Mouse (Mus musculus) macrophage (primary cell): ENCODE results near the gene Rcc1. TPM values are rescaled to one million over a fixed set of nuclear protein-coding genes. Genes with fewer than 3 reads are reported as not detected.
A peak's percentile ranks its signal among the peaks of the same experiment; 100 is the strongest.

Experiments
- H3K27ac ChIP-seq: fragments of 350-480 bp; formaldehyde crosslinking; 2 replicates; pipeline ENCODE4 v1.9.0; 2021
- H3K36me3 ChIP-seq: fragments of 350-480 bp; formaldehyde crosslinking; 2 replicates; pipeline ENCODE4 v1.9.0; 2021; ENCODE audit errors: inconsistent target
- H3K4me3 ChIP-seq: fragments of 350-480 bp; formaldehyde crosslinking; 2 replicates; pipeline ENCODE4 v1.9.0; 2021; ENCODE audit errors: inconsistent target
- H3K79me2 ChIP-seq: fragments of 350-480 bp; formaldehyde crosslinking; 2 replicates; pipeline ENCODE4 v1.9.0; 2021; ENCODE audit errors: inconsistent target
- WGBS: methylation state at CpG from one replicate; pipeline ENCODE4 v1.1.7; 2026; ENCODE audit warnings: inconsistent platforms; ENCODE audit not compliant: missing documents; 5-methylcytosine and 5-hydroxymethylcytosine counted together
- polyA plus RNA-seq: library from polyadenylated mRNA; stranded (reverse); fragments of 250-400 nt; gene quantifications from 3 replicates; pipeline ENCODE4 v1.2.4, GENCODE M21; 2018; ENCODE audit warnings: inconsistent platforms

Gene Rcc1
- polyA plus RNA-seq, 1 experiment from 2014 or later = 4.4 TPM

GRCm38 (mm10) chr4:132346661-132347060 is 6.7 kb downstream of the Rcc1 start:
- H3K27ac ChIP-seq = no peak overlapping the region
- no peak overlapping the region for H3K4me3 ChIP-seq
- 70% methylated on average over 2 of the region's 3 CpGs for WGBS
- H3K36me3 ChIP-seq = peaks cover 11% of the 10 kb centered on the region; the same call in 1 of the 2 replicates
- H3K79me2 ChIP-seq = peaks cover 45% of the 10 kb centered on the region

DNA sequence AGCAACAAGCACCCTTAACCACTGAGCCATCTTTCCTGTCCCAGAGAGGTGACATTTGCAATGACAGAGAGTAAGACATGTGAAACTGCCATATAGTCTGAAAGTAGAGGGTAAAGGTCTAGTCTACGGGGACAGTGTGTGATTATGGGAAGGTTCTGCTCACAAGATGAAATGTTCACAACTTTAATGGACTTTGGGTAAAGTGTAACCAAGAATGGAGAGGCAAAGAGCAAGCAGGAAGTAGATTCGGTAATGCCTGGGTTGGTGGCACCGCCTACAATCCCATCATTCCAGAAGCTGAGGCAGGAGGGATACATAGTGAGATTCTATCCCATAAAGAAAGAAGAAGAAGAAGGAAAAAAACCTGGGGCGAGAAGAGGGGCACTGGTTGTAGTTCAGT is 7.1 kb downstream of the Rcc1 start:
- Histone ChIP-seq H3K36me3 (peaks cover 7% of the 10 kb centered on the region; the same call in 1 of the 2 replicates), H3K4me3 (no peak overlapping the region), H3K27ac (no peak overlapping the region), H3K79me2 (peaks cover 45% of the 10 kb centered on the region)
- WGBS = 80% methylated on average over 4 of the region's 4 CpGs

- H3K4me3 ChIP-seq = no peak overlapping the region
- 38% methylated on average over 5 of the region's 5 CpGs for WGBS
Measured at GRCm38 (mm10) chr4:132345843-132346212, 7.6 kb downstream of the Rcc1 start.

DNA sequence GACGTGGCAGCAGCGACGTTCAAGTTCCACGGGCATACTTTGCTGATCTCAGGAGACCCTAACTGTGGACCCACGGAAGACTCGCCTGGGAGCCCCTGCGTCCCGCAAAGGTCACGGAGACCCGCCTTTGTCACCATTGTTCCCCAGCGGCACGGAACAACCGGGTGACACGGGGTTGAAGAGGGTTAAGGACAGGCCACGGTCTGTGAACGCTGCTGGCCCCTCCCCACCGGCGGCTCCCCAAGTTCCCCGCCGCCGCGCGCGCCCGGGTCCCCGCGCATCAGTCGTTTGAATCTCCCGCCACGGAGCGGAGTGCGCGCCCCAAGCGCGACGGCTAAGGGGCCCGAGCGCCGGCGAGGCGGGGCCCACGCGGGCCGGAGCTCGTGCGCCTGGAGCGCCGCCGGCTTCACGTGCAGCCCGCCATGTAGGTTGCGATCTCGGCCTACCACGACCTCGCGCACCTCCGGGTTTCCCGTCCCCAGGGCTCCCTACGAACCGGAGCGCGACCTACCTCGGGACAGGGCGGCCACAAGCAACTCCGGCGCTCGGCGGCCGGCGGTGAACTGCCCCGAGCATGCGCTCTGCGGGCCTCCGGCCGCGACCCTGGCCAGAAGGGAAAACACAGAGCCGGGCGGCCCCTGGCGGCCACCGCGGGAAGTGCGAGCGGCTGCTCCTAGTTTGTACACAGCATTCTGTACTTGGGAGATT is 8.1 kb downstream of the Rcc1 start:
- Histone ChIP-seq H3K27ac (peak overlapping the region; percentile 46), H3K79me2 (peaks cover 49% of the 10 kb centered on the region), H3K36me3 (no peaks in the 10 kb centered on the region), H3K4me3 (peak overlapping the region; percentile 76)
- under 1% methylated on average over 80 of the region's 83 CpGs for WGBS

More at GRCm38 (mm10) chr4:132345843-132346212, 7.6 kb downstream of the Rcc1 start:
- Histone ChIP-seq H3K27ac (no peak overlapping the region), H3K79me2 (peaks cover 45% of the 10 kb centered on the region), H3K36me3 (0 out of 2 replicates have a peak, but pooled peaks cover 3% of the 10 kb centered on the region)

DNA sequence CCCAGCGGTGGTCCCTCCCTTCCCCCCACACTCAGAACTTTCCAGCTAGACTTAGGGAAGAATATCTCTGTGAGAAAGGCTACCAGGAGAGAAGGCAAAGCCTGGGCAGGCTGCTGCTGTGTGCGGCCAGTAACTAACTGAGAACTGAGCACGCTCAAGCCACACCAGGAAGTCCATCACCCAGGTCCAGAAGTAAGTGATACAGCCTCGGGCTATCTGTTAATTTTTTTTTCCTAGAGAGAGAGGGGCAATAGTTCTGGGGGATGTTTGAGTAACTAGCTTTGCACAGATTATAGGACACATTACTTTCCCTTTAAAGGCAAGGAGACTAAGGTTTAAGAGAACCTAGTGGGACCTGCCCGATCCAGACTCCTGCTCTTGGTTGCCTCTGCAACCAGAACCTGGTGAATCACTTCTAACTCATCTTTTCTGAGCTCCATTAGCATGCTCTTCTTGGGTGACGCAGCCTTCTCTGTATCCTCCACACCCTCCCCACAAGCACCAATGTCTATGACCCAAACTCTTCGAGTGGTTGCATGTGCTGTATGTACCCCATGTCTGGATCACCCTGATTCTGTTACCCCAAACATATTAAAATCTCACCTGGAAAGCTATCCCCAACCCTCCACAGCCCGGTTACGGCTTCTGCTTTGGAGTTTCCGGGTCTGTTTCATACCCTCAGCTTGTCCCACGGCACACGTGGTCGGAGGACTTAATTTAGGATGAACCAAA is 8.8 kb downstream of the Rcc1 start:
- Histone ChIP-seq H3K27ac (peak overlapping the region; percentile 46), H3K36me3 (no peaks in the 10 kb centered on the region), H3K4me3 (peak overlapping the region; percentile 76), H3K79me2 (peaks cover 56% of the 10 kb centered on the region)
- WGBS = 3% methylated on average over 13 of the region's 13 CpGs

DNA sequence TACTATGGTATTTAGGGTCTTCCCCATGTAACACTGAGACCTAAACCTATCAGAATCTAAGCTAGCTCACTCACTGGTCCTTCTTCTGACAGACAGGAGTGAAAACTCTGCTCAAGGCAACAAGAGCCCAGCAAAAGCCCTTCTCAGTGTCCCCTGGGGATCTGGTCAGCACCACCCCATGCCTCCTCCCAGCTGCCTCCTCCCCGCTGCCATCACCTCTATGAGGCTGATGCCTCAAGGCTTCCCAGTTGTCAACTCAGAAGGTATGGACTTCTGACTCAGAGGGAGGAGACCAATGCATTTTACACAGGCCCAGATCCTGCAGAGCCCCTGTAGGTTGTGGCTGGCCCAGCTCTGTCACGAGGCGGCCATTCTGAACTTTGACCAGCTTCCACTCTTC is 12.0 kb downstream of the Rcc1 start:
- no peak overlapping the region for H3K4me3 ChIP-seq
- H3K79me2 ChIP-seq = peaks cover 71% of the 10 kb centered on the region
- WGBS = 97% methylated on average over 3 of the region's 3 CpGs
- H3K36me3 ChIP-seq = no peaks in the 10 kb centered on the region
- H3K27ac ChIP-seq = no peak overlapping the region

GRCm38 (mm10) chr4:132338943-132339342 is 14.5 kb downstream of the Rcc1 start:
- Histone ChIP-seq H3K79me2 (peaks cover 59% of the 10 kb centered on the region), H3K27ac (no peak overlapping the region), H3K36me3 (peaks cover 8% of the 10 kb centered on the region), H3K4me3 (no peak overlapping the region)
- 93% methylated on average over 13 of the region's 13 CpGs for WGBS

DNA sequence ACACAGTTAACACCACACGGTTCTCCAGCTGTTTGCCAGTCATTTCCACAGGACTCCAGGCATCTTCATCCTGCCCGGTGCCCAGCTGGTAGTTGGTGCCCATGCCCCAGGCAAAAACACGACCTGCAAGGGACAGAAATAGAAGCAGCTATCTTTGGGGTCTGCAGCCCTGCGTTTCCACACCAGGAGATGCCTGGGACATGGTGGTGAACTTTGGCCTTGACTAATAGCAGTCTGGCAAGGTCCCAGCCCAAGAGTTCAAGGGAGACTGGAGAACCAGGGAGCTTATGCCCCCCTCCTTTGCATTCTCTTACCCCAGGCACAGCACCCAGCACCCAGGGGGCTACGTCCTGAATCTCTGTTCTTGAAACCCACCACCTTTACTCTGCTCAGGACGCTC is 20.5 kb downstream of the Rcc1 start:
- 92% methylated on average over 6 of the region's 6 CpGs for WGBS
- Histone ChIP-seq H3K36me3 (peaks cover 11% of the 10 kb centered on the region), H3K79me2 (peaks cover 16% of the 10 kb centered on the region), H3K4me3 (no peak overlapping the region), H3K27ac (no peak overlapping the region)

DNA sequence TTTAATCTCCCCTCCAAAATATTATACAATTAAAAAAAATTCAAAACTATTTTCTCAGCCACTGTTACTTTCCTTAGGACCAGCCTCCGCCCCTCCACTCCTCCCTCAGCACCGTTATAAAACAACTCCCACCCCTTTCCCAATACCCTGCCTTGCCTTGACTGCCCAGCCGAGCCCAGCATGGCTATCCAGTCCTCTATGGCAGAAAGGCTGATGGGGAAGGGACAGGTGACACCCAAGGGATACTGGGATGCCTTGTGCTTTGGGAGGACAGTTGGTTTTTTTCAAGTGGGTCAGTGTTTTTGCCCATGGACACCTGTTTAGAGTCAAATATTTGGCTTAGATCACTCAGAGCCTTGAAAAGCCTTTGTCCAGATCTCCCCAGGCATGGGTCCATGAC is 21.4 kb downstream of the Rcc1 start:
- 87% methylated on average over 3 of the region's 3 CpGs for WGBS

DNA sequence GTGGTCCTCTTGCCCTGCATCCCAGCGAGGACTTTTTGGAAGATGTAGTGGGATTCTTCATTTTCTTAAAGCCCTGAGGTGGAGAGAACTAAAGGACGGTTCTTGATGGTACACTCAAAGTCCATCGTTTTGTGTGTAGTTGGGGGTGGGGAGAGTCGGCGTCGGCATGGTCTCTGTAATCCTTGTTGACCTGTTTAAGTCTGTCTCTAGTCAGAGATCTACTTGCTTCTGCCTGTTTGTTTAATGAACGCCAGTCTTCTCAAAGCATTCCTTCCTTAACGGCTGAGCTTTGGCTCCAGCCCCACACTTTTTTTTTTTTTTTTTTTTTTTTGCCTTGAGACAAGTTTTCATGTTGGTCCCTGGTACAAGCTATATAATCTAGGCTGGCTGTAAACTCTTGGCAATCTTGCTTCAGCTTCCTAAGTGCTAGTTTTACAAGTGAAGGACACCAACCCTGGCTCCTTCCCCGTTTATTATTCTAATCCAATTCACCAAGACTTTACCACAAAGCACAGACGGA is 23.5 kb downstream of the Rcc1 start:
- H3K36me3 ChIP-seq = peaks cover 21% of the 10 kb centered on the region
- peak overlapping the region; percentile 28 for H3K27ac ChIP-seq
- H3K79me2 ChIP-seq = peaks cover 21% of the 10 kb centered on the region
- 23% methylated on average over 10 of the region's 10 CpGs for WGBS
- H3K4me3 ChIP-seq = peak overlapping the region; percentile 73

More for the DNA sequence above, 21.4 kb downstream of the Rcc1 start:
- Histone ChIP-seq H3K79me2 (peaks cover 20% of the 10 kb centered on the region), H3K4me3 (no peak overlapping the region), H3K36me3 (peaks cover 11% of the 10 kb centered on the region), H3K27ac (no peak overlapping the region)

DNA sequence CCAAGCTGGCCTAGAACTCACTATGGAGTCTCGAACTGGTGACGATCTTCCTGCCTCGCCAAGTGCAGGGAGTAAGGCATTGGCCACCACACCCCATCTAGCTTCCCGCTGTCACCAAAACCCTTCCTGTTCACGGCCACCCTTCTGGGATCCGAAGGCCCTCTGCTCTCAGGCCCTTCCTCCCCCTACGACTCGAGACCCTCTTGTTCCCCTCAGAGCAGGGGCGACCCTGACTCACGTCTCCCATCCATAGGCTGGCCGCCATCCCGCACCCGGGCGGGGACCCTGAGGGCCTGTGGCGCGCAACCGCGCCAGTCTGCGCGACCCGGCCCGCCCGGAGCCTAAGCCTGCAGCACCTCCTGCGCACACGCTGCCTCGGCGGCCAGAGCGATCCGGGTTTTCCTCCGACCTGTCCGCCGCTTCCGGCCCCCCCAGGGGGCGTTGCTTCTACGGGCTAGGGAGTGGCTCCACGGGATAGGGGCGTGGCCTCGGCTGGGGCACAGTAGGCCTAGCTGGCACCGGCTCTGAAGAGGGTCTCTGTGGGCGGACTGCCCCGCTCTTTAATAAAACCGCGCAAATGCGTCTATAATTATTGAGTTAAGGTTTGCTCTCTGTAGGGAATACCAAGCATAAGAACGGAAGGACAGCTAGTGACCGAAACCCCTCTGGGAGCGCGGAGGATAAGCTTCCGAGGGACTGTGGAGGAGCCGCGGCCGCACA is 24.1 kb downstream of the Rcc1 start, which contains the start of gene Trnau1ap:
TSS of gene Trnau1ap (minus strand) at position 424 of the 720 bp plus-strand sequence.
- H3K36me3 ChIP-seq = peaks cover 20% of the 10 kb centered on the region
- H3K79me2 ChIP-seq = peaks cover 21% of the 10 kb centered on the region
- peak within 1 kb of the TSS; percentile 62 for H3K27ac ChIP-seq
- WGBS = under 1% methylated on average over 50 of the region's 52 CpGs
- peak within 1 kb of the TSS; percentile 73 for H3K4me3 ChIP-seq

- Histone ChIP-seq H3K4me3 (peak overlapping the region; percentile 73), H3K79me2 (peaks cover 21% of the 10 kb centered on the region), H3K36me3 (peaks cover 14% of the 10 kb centered on the region), H3K27ac (peak overlapping the region; percentile 62)
- WGBS = 69% methylated on average over 14 of the region's 14 CpGs
Measured at GRCm38 (mm10) chr4:132328391-132328982, 24.9 kb downstream of the Rcc1 start.

DNA sequence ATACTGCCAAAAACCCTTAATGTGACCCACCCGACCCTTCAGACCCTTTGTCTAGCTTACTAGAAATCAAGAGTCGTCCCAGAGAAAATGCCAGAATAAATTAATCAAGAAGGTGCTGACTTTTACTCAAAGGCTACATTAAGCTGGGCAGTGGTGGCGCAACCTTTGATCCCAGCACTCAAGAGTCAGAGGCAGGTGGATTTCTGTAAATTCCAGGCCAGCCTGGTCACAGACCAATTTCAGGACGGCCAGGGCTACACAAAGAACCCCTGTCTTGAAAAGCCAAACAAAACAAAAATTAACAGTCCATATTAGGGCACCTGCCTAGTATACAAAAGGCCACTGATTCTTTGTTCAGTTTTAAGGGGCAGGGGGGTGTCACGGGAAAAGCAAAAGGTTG is 26.9 kb downstream of the Rcc1 start:
- Histone ChIP-seq H3K4me3 (no peak overlapping the region), H3K79me2 (peaks cover 21% of the 10 kb centered on the region), H3K27ac (no peak overlapping the region), H3K36me3 (peaks cover 26% of the 10 kb centered on the region)
- WGBS = 93% methylated on average over 5 of the region's 5 CpGs

DNA sequence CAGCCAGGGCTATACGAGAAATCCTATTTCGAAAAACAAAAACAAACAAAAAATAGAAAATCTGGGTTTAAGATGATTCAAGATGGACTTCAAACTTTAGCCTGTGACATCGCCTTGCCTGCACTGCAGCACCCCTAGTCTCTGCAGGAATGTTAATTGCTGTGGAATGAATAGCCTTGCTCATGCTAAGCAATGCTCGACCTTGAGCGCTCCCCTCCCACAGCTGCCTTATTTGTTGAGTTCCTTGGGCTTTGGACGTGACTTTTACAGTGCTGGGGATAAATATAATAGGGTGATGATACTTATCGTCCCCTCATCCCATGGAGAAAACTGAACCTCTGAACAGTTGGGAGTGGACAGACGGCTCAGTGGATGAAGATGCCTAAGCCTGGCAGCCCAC is 37.7 kb downstream of the Rcc1 start:
- peaks cover 58% of the 10 kb centered on the region for H3K36me3 ChIP-seq
- no peak overlapping the region for H3K4me3 ChIP-seq
- no peaks in the 10 kb centered on the region for H3K79me2 ChIP-seq
- no peak overlapping the region for H3K27ac ChIP-seq
- 96% methylated on average over 8 of the region's 8 CpGs for WGBS
